Mouse (Mus musculus) ovary, postnatal 14 days (tissue): Measurements from ENCODE around the gene Casp14.
"Not testable (repeated sequence)": the region's sequence is repeated elsewhere in the genome, so short reads cannot be mapped to it uniquely, and the experiment has no call there.

ENCODE experiments used
- DNase-seq: peaks from one replicate; pipeline ENCODE4 v3.0.0; 2022; ENCODE audit warnings: low spot score

Gene Casp14

DNA sequence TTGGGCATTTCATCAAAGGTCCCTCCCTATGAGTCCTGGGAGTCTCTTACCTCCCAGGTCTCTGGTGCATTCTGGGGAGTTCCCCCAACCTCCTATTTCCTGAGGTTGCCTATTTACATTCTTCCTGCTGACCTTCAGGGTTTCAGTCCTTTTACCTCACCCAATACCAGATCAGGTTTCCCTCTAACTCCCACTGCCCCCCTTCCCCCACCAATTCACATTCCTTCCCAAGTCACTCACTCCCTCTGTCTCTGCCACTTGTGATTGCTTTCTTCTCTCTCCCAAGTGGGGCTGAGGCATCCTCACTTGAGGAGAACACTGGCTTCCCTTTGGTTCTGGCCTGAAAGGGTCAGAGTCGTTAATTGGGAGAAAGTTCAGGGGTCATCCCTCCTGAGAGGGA is 48.0 kb downstream of the Casp14 start:
- DNase-seq: not testable (repeated sequence)

DNA sequence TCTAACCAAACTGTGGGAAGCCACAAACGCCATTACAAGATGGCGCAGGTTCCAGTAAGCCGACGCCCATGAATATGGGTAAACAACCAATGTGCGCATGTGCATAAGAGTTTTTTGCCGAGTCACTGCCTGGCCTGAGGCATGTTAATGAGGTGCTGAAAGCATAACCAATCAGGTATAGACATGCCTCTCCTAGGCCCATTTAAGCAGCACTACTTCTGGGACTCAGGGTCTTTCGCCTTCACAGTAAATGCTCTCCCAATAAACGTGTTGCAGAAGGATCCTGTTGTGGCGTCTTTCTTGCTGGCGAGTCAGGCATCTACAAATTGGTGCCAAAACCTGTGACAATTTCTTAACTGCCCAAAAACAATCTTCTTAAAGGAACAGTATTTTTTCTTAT is 51.4 kb downstream of the Casp14 start:
- DNase-seq: not testable (repeated sequence)

DNA sequence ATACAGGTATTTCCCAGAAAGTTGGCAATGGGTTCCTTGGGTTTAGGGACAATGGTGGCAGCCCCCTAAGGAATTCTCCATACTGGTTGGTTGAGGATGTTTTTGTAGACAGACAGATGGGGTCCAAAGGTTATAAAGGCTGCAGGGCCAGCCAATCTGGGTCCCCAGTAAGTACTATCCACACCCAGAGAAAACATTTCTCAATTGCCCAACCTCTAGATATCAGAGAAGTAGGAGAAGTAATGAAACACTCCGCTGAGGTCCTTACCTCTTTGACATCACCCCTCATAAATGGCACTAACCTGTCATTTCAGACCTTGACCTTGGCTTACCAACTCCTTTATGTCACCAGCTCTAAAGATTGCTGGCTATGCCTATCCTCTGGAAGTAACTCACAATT is 53.5 kb downstream of the Casp14 start:
- DNase-seq: no peak
